Mouse (Mus musculus) megakaryocyte, embryonic 14.5 days (primary cell): ENCODE data around the gene Ttc27.

Source experiments
- FLI1 ChIP-seq: IDR thresholded peaks from 2 replicates; pipeline ENCODE4 v1.6.1; 2012; ENCODE audit warnings: low read length, inconsistent platforms, mixed read lengths
- GATA1 ChIP-seq: IDR thresholded peaks from 3 replicates; pipeline ENCODE4 v1.6.1; 2012; ENCODE audit warnings: mixed read lengths, low read length, inconsistent platforms, borderline replicate concordance

DNA sequence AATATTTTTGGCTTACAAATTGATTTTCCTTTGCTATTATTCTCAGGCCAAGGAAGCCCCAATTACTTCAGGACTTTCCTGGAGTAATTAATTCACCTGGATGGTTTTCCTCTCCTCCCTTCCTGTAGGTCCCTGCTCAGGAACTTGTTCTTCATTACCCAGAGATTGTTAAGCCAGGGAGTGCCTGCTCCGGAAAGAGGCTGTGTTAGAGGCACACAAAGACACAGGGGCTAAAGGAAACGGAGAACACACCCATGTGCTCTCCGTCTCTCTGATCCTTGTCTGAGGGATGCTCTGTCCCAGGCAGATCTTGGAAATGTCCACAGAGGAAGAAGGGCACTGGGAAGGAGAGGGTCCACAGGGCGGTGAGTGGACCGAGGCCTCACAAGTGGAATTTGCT lies 158.2 kb downstream of the Ttc27 start:
- no peak for TF ChIP-seq GATA1
- TF ChIP-seq FLI1 = no peak
